Mouse (Mus musculus) brain, embryonic 14.5 days (tissue): ENCODE data around the gene Dap.

Experiments used
- CTCF ChIP-seq: fragments of 200-500 bp; IDR thresholded peaks from 2 replicates; pipeline ENCODE4 v1.5.1; 2012; ENCODE audit warnings: inconsistent platforms, mild to moderate bottlenecking, moderate library complexity, borderline replicate concordance; ENCODE audit not compliant: insufficient read depth, insufficient read length; ENCODE audit errors: extremely low read depth
- POLR2A ChIP-seq: fragments of 200-500 bp; IDR thresholded peaks from 2 replicates; pipeline ENCODE4 v1.6.1; 2012; ENCODE audit warnings: mild to moderate bottlenecking, inconsistent platforms, borderline replicate concordance; ENCODE audit not compliant: poor library complexity, insufficient read depth, insufficient read length, severe bottlenecking; ENCODE audit errors: extremely low read depth

- TF ChIP-seq POLR2A (no peak), CTCF (no peak)
Measured at GRCm38 (mm10) chr15:31250027-31250426, 25.9 kb downstream of the Dap start.
